Mouse (Mus musculus) olfactory bulb, adult 2 months (tissue): ENCODE data around the gene Mtmr10. TPM values are rescaled to one million over a fixed set of nuclear protein-coding genes. Genes with fewer than 3 reads are reported as not detected.

Experiments used
- H3K27ac ChIP-seq: fragments of 200-500 bp; 2 replicates; pipeline ENCODE4 v1.5.1; 2012; ENCODE audit warnings: low read depth, low read length; ENCODE audit not compliant: insufficient read depth
- H3K4me1 ChIP-seq: fragments of 200-500 bp; 2 replicates; pipeline ENCODE4 v1.6.1; 2012; ENCODE audit warnings: low read length; ENCODE audit not compliant: control insufficient read depth, insufficient read depth
- H3K4me3 ChIP-seq: fragments of 200-500 bp; 2 replicates; pipeline ENCODE4 v1.5.1; 2012; ENCODE audit warnings: mild to moderate bottlenecking, low read depth, low read length, moderate library complexity; ENCODE audit not compliant: insufficient read depth
- CTCF ChIP-seq: fragments of 200-500 bp; IDR thresholded peaks from 2 replicates; pipeline ENCODE4 v1.5.1; 2012; ENCODE audit warnings: low read depth, mild to moderate bottlenecking, low read length, moderate library complexity; ENCODE audit not compliant: insufficient read depth
- POLR2A ChIP-seq: fragments of 200-500 bp; IDR thresholded peaks from 2 replicates; pipeline ENCODE4 v1.6.1; 2012; ENCODE audit warnings: mild to moderate bottlenecking, low read depth, low read length, moderate library complexity; ENCODE audit not compliant: insufficient read depth
- WGBS: fragments of 180-500 bp; shearing (Covaris S2); methylation state at CpG from one replicate; pipeline ENCODE4 v1.1.7; 2018; 5-methylcytosine and 5-hydroxymethylcytosine counted together
- polyA plus RNA-seq: library from polyadenylated mRNA; stranded (reverse); fragments of >200 nt; gene quantifications from 2 replicates; pipeline ENCODE4 v1.2.4, GENCODE M21; 2012; ENCODE audit warnings: low replicate concordance; ENCODE audit not compliant: missing spikeins, insufficient read depth, insufficient read length

The Mtmr10 gene
- polyA plus RNA-seq, result not detected in 2 replicates

DNA sequence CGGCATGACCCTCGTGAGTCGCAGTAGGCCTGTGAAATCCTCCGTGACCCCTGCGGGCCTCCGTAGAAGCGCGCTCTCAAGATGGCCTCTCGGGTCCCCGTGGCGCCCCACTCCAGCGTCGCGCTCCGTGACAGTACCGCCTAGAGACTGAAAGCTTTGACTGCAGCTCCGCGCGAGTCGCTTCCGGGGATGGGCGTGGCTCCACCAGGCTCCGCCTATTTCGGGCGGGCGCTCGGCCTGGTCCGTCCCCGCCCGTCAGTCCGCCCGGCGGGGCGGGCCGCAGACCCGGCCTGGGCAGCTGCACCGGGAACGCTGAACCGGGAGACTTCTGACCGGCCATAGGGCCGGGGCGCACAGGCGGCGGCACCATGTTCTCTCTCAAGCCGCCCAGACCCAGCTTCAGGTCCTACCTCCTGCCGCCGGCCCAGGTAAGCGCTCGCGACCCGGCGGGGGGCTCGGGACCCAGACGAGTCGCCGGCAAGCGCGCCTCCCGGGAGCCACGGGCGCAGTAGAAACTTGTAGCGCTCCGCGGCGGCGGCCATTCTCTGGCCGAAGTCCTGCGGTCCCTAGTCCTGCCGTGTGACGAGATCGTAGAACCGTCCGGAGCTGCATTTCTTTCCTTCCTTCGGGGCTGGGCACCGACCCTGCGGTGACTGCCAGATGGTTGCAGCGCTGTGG lies at the start of gene Mtmr10:
TSS of gene Mtmr10 (plus strand) at position 240 of the 678 bp plus-strand sequence.
- Histone ChIP-seq H3K4me3 (peak within 1 kb of the TSS; percentile 92), H3K27ac (peak within 1 kb of the TSS; percentile 47; the same call in 1 of the 2 replicates), H3K4me1 (peaks cover 2% of the 10 kb centered on the region)
- WGBS, result under 1% methylated on average over 77 of the region's 77 CpGs
- no peak for TF ChIP-seq CTCF
- TF ChIP-seq POLR2A, result peak; percentile 76

- Histone ChIP-seq H3K4me3 (no peak overlapping the region), H3K27ac (no peak overlapping the region), H3K4me1 (no peaks in the 10 kb centered on the region)
- no peak for TF ChIP-seq POLR2A
- no peak for TF ChIP-seq CTCF
- WGBS, result 72% methylated on average over 8 of the region's 8 CpGs
Observed at GRCm38 (mm10) chr7:64237747-64238146, 49.7 kb upstream of the Mtmr10 start.

DNA sequence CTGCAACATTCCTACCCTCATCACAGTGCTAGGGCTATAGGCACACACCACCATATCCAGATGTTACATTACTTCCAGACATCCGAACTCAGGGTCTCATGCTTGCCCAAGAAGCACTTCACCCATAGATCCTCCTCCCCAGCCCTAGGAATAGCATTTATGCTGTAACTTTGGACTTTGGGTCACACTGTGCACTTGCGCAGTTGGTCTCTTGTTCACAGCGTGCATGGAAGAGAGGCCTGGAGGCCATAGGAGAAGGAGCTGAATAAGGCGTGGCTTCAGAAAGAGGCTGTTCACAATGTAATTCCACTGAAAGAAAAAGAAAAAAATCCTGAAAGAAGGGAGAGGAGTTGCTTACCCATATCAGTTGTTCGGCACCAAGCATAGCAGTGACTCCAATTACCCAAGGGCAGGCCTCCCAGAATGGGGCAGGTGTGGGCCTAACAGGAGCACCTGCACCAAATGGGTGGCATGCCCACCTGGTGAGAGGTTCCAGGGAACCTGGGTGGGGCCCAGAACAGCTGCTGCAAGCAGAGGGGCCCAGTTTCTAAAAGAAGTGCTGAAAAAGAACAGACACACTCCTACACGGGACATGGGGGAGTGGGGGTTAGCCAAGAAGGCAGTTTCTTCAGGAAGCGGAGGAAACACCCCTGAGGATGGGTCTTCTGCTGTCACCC lies 48.9 kb upstream of the Mtmr10 start:
- Histone ChIP-seq H3K4me3 (no peak overlapping the region), H3K27ac (no peak overlapping the region), H3K4me1 (no peaks in the 10 kb centered on the region)
- no peak for TF ChIP-seq CTCF
- TF ChIP-seq POLR2A, result no peak
- WGBS, result 93% methylated on average over 7 of the region's 7 CpGs

DNA sequence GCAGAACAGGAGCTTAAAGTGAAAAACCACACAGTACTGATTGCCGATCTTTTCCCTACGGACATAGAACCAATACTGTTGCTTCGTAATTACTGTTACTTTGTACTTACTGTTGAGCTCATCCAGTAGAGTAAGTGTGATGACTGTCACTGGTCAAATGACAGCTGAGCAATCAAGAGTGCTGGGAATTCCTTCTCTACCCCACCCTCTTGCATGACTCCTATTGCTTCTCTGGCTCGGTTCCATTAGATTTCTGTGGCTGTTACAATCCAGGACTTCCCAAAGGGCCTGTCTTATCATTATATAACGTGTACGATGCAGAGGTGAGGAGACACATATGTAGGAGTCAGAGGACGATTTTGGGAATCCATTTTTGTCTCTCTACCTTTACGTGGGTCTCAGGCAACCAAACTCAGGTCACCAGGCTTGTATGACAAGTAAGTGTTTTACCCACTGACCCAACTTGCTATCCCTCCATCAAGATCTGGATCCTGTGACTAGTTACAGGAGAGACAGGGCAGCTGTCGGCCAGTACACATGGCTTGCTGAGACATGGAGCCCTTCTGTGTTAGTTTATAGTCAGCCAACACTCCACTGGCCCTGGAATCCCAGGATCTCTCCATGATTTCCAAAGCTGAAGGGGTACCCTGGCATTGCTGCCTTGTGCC lies 48.2 kb upstream of the Mtmr10 start:
- no peak for TF ChIP-seq POLR2A
- no peak for TF ChIP-seq CTCF
- Histone ChIP-seq H3K4me1 (no peaks in the 10 kb centered on the region), H3K4me3 (no peak overlapping the region), H3K27ac (no peak overlapping the region)
- 88% methylated on average over 9 of the region's 9 CpGs for WGBS

GRCm38 (mm10) chr7:64239806-64240315 lies 47.6 kb upstream of the Mtmr10 start:
- TF ChIP-seq CTCF, result no peak
- no peak for TF ChIP-seq POLR2A
- no peak overlapping the region for H3K27ac ChIP-seq
- no peaks in the 10 kb centered on the region for H3K4me1 ChIP-seq
- H3K4me3 ChIP-seq, result no peak overlapping the region
- WGBS, result 38% methylated on average over 4 of the region's 4 CpGs

DNA sequence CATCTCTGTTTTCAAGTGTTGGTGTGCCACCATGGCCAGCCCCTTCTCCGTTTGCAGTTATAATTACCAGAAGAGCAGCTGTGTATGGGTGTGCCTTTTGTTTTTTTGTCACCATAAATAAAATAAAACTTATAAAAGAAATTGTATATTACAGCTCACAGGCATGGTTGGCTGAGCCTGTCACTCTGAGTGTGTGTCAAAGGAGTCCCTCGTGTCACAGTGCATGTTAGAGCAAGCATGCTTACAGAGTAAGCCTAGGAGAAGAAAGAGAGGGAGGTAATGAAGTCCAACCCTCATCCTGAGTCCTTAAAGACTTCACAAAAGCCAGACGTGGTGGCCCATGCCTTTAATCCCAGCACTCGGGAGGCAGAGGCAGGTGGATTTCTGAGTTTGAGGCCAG lies 45.0 kb upstream of the Mtmr10 start:
- Histone ChIP-seq H3K27ac (no peak overlapping the region), H3K4me1 (no peaks in the 10 kb centered on the region), H3K4me3 (no peak overlapping the region)
- 72% methylated on average over 4 of the region's 4 CpGs for WGBS
- TF ChIP-seq POLR2A (no peak), CTCF (no peak)

GRCm38 (mm10) chr7:64244371-64244770 lies 43.1 kb upstream of the Mtmr10 start:
- 73% methylated on average over 6 of the region's 6 CpGs for WGBS
- no peak for TF ChIP-seq POLR2A
- no peak for TF ChIP-seq CTCF
- H3K4me1 ChIP-seq, result peaks cover 2% of the 10 kb centered on the region; the same call in 1 of the 2 replicates
- no peak overlapping the region for H3K4me3 ChIP-seq
- no peak overlapping the region for H3K27ac ChIP-seq

DNA sequence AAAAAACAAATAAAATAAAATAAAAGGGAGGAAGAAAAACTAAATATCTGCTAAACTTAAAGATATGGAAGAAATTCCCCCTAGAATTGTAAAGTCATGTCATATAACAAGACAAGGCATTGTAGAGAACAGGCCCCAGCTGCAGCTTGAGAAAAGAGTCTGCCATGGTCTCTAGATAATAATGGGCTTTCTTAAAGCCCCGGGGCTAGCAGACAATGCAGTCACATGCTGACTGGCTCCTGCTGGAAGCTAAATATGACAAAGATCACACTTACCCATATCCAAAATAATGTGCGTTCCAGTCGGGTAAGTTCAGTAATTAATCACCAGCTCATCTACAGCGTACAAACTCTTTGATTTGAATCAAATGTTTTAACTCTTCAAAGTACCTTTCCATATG lies 40.7 kb upstream of the Mtmr10 start:
- WGBS, result 46% methylated on average over 4 of the region's 4 CpGs
- TF ChIP-seq POLR2A (no peak), CTCF (no peak)
- H3K4me3 ChIP-seq, result no peak overlapping the region
- H3K4me1 ChIP-seq, result peaks cover 2% of the 10 kb centered on the region; the same call in 1 of the 2 replicates
- H3K27ac ChIP-seq, result no peak overlapping the region
